Mouse (Mus musculus): ENCODE measurements around the gene Amotl1.

- TF ChIP-seq EP300 (IDR thresholded peaks at IDR 0.05; ENCODE audit: low read depth) (no peak), CTCF (IDR thresholded peaks at IDR 0.05; ENCODE audit: low read depth) (no peak)
Observed at GRCm38 (mm10) chr9:14500916-14501424, 143.9 kb downstream of the Amotl1 start.

All from heart, postnatal 0 days (tissue).